Mouse (Mus musculus) stomach, postnatal 0 days (tissue): ENCODE measurements around the gene Lsamp.

Experiments used
- CTCF ChIP-seq: IDR thresholded peaks from 2 replicates; pipeline ENCODE4 v1.5.1; 2016; ENCODE audit warnings: antibody characterized with exemption, low read depth, mild to moderate bottlenecking, moderate library complexity
- EP300 ChIP-seq: optimal IDR thresholded peaks from 2 replicates; pipeline ENCODE3; 2016; ENCODE audit warnings: antibody characterized with exemption

DNA sequence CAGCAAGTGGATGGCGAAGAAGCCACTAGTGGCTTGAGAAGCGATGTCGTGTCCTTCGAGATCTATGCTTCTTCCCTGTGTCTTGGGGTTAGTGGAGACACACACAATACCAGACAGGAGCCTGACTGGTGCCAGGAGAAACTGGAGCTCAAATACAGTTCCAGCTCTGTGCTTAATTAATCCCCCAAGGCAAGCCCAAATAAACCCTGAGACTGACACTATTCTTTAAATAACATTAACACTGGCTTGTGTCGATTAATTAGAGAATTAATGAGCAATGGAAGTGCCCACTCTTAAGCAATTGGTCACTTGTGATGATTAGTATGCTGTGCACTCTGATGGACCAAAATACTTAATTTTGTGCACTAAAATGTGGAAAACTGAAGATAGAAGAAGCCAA is 668.6 kb downstream of the Lsamp start:
- TF ChIP-seq CTCF, result no peak
- no peak for TF ChIP-seq EP300
